Mouse (Mus musculus): Measurements from ENCODE around the gene Nnmt.
A peak's percentile ranks its signal among the peaks of the same experiment; 100 is the strongest.

Gene Nnmt

GRCm38 (mm10) chr9:48559482-48560139 lies 45.3 kb downstream of the Nnmt start:
- DNase-seq (ENCODE audit: low read depth, low spot score): no peak

- no peak for DNase-seq (ENCODE audit: low read depth, low spot score)
These were observed 46.3 kb downstream of the Nnmt start for GRCm38 (mm10) chr9:48558637-48559036.

GRCm38 (mm10) chr9:48549056-48549455 lies 55.9 kb downstream of the Nnmt start:
- peak; percentile 49 for DNase-seq (ENCODE audit: low read depth, low spot score)

GRCm38 (mm10) chr9:48547233-48547632 lies 57.7 kb downstream of the Nnmt start:
- DNase-seq (ENCODE audit: low read depth, low spot score): no peak

Measured in brain, embryonic 18.5 days (tissue).